Mouse (Mus musculus): ENCODE measurements around the gene Ubap2l.
A peak's percentile ranks its signal among the peaks of the same experiment; 100 is the strongest.

Gene Ubap2l

GRCm38 (mm10) chr3:89968509-89968908 is 83.9 kb downstream of the Ubap2l start:
- DNase-seq (ENCODE audit: low read depth, low spot score): no peak

- DNase-seq (ENCODE audit: low read depth, low spot score): peak; percentile 63
These were observed 85.5 kb downstream of the Ubap2l start for GRCm38 (mm10) chr3:89966946-89967345.

- DNase-seq (ENCODE audit: low read depth, low spot score): no peak
These were observed 86.5 kb downstream of the Ubap2l start for GRCm38 (mm10) chr3:89965972-89966371.

GRCm38 (mm10) chr3:89965557-89965956 is 86.9 kb downstream of the Ubap2l start:
- no peak for DNase-seq (ENCODE audit: low read depth, low spot score)

GRCm38 (mm10) chr3:89963926-89964739 is 88.3 kb downstream of the Ubap2l start:
- DNase-seq (ENCODE audit: low read depth, low spot score): peak; percentile 94

- peak; percentile 82 for DNase-seq (ENCODE audit: low read depth, low spot score)
These were observed 89.1 kb downstream of the Ubap2l start, which contains the start of gene Atp8b2 for GRCm38 (mm10) chr3:89963221-89963763. Gene Atp8b2 (minus strand): TSS chr3:89963508.

GRCm38 (mm10) chr3:89962751-89963220 is 89.6 kb downstream of the Ubap2l start:
- no peak for DNase-seq (ENCODE audit: low read depth, low spot score)

- DNase-seq (ENCODE audit: low read depth, low spot score): peak; percentile 77
These were observed 90.2 kb downstream of the Ubap2l start for GRCm38 (mm10) chr3:89962059-89962750.

- DNase-seq (ENCODE audit: low read depth, low spot score): peak; percentile 34
These were observed 91.0 kb downstream of the Ubap2l start for GRCm38 (mm10) chr3:89961436-89961835.

- peak; percentile 92 for DNase-seq (ENCODE audit: low read depth, low spot score)
These were observed 92.0 kb downstream of the Ubap2l start for GRCm38 (mm10) chr3:89960469-89960868.

GRCm38 (mm10) chr3:89959435-89959834 is 93.0 kb downstream of the Ubap2l start:
- peak; percentile 31 for DNase-seq (ENCODE audit: low read depth, low spot score)

- DNase-seq (ENCODE audit: low read depth, low spot score): no peak
These were observed 94.5 kb downstream of the Ubap2l start for GRCm38 (mm10) chr3:89957880-89958279.

- no peak for DNase-seq (ENCODE audit: low read depth, low spot score)
These were observed 96.1 kb downstream of the Ubap2l start for GRCm38 (mm10) chr3:89956177-89956971.

- DNase-seq (ENCODE audit: low read depth, low spot score): peak; percentile 90
These were observed 99.0 kb downstream of the Ubap2l start for GRCm38 (mm10) chr3:89953420-89953819.
